Mouse (Mus musculus) ES-Bruce4 (cell line): Measurements from ENCODE around the gene Slc9a6. TPM values are rescaled to one million over a fixed set of nuclear protein-coding genes. Genes with fewer than 3 reads are reported as not detected.
A peak's percentile ranks its signal among the peaks of the same experiment; 100 is the strongest.

Experiments
- H3K27ac ChIP-seq: 2 replicates; pipeline ENCODE4 v1.5.1; 2012; ENCODE audit warnings: low read length, inconsistent platforms; ENCODE audit not compliant: insufficient read depth
- H3K27me3 ChIP-seq: 2 replicates; pipeline ENCODE4 v1.6.1; 2012; ENCODE audit warnings: mild to moderate bottlenecking, low read length, inconsistent platforms; ENCODE audit not compliant: control insufficient read depth, poor library complexity, insufficient read depth, severe bottlenecking
- H3K36me3 ChIP-seq: 2 replicates; pipeline ENCODE4 v1.6.1; 2012; ENCODE audit warnings: inconsistent platforms, mild to moderate bottlenecking, low read length, moderate library complexity; ENCODE audit not compliant: control insufficient read depth, poor library complexity, insufficient read depth, severe bottlenecking
- H3K4me1 ChIP-seq: one replicate; pipeline ENCODE4 v1.8.1; 2011; ENCODE audit warnings: low read length; ENCODE audit not compliant: control insufficient read depth, insufficient read depth
- H3K4me3 ChIP-seq: 2 replicates; pipeline ENCODE4 v1.5.1; 2011; ENCODE audit warnings: low read depth, mild to moderate bottlenecking, low read length
- H3K9ac ChIP-seq: 2 replicates; pipeline ENCODE4 v1.6.1; 2012; ENCODE audit warnings: low read depth, mild to moderate bottlenecking, inconsistent platforms; ENCODE audit not compliant: poor library complexity, severe bottlenecking
- H3K9me3 ChIP-seq: replicated peaks from 2 replicates; pipeline ENCODE4 v1.6.1; 2012; ENCODE audit warnings: mild to moderate bottlenecking, low read length, inconsistent platforms; ENCODE audit not compliant: control insufficient read depth, poor library complexity, insufficient read depth, severe bottlenecking
- CTCF ChIP-seq: IDR thresholded peaks from one replicate; pipeline ENCODE4 v1.8.1; 2011; ENCODE audit warnings: low read depth, low read length
- EP300 ChIP-seq: IDR thresholded peaks from 2 replicates; pipeline ENCODE4 v1.6.1; 2011; ENCODE audit warnings: low read depth, low read length; ENCODE audit not compliant: insufficient read depth
- POLR2A ChIP-seq: IDR thresholded peaks from one replicate; pipeline ENCODE4 v1.8.1; 2011; ENCODE audit warnings: low read length; ENCODE audit not compliant: insufficient read depth
- polyA plus RNA-seq: library from polyadenylated mRNA; stranded (reverse); fragments of >200 nt; gene quantifications from 2 replicates; pipeline ENCODE4 v1.2.4, GENCODE M21; 2011; ENCODE audit warnings: low read depth; ENCODE audit not compliant: missing spikeins, insufficient read depth, insufficient read length

Gene Slc9a6
- polyA plus RNA-seq = 9.9 and 10.0 TPM in 2 replicates

- Histone ChIP-seq H3K9ac (peak within 1 kb of the TSS; percentile 48), H3K27ac (no peak within 1 kb of the TSS), H3K36me3 (no peaks in the 10 kb centered on the region), H3K27me3 (no peaks in the 10 kb centered on the region), H3K4me3 (peak within 1 kb of the TSS; percentile 82), H3K9me3 (no peaks in the 10 kb centered on the region), H3K4me1 (no peaks in the 10 kb centered on the region)
- TF ChIP-seq POLR2A (no peak), EP300 (no peak), CTCF (no peak)
Observed at GRCm38 (mm10) chrX:56609623-56610317, at the start of gene Slc9a6. Slc9a6 (plus strand) TSS chrX:56609757.

DNA sequence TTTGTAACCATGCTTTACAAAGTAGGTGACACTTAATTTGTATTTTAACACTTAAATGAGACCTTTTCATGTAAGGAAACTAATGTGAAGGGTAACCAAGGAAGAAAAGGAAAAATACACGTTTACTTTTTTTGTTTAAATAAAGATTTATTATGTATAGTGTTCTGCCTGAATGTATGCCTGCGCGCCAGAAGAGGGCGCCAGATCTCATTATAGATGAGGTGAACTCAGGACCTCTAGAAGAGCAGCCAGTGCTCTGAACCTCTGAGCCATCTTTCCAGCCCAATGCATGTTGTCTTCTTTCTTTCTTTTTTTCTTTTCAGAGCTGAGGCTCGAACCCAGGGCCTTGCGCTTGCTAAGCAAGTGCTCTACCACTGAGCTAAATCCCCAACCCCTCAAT is 37.1 kb upstream of the Slc9a6 start:
- Histone ChIP-seq H3K36me3 (no peaks in the 10 kb centered on the region), H3K27me3 (no peaks in the 10 kb centered on the region), H3K27ac (no peak overlapping the region), H3K9ac (no peak overlapping the region), H3K9me3 (no peaks in the 10 kb centered on the region), H3K4me1 (no peaks in the 10 kb centered on the region), H3K4me3 (no peak overlapping the region)
- no peak for TF ChIP-seq POLR2A
- no peak for TF ChIP-seq EP300
- TF ChIP-seq CTCF = peak; percentile 41

DNA sequence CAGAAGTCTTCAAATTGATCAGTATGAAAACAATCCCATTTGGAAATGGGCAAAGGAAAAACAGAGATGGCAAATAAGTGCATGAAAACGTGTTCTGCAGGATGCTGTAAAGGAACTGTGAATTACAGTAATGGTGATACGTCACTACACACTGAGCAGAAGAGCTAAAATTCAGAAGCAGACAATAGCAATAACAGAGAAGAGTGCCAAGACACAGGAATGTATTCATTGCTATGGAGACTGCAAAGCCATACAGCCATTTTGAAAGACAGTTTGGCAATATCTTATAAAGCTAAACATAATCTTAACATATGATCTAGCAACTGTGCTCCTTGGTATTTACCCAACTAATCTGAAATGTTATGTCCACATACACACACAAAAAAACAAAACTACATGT is 31.4 kb upstream of the Slc9a6 start:
- Histone ChIP-seq H3K9ac (no peak overlapping the region), H3K4me1 (no peaks in the 10 kb centered on the region), H3K27ac (no peak overlapping the region), H3K9me3 (no peaks in the 10 kb centered on the region), H3K27me3 (no peaks in the 10 kb centered on the region), H3K4me3 (no peak overlapping the region), H3K36me3 (no peaks in the 10 kb centered on the region)
- TF ChIP-seq EP300 (no peak), POLR2A (no peak), CTCF (no peak)

GRCm38 (mm10) chrX:56597219-56597886 is 12.2 kb upstream of the Slc9a6 start:
- TF ChIP-seq EP300 = no peak
- TF ChIP-seq POLR2A = no peak
- TF ChIP-seq CTCF = no peak
- Histone ChIP-seq H3K4me1 (no peaks in the 10 kb centered on the region), H3K36me3 (no peaks in the 10 kb centered on the region), H3K4me3 (peak overlapping the region; percentile 99), H3K27me3 (no peaks in the 10 kb centered on the region), H3K9ac (peak overlapping the region; percentile 75), H3K9me3 (no peaks in the 10 kb centered on the region), H3K27ac (no peak overlapping the region)

- TF ChIP-seq POLR2A = no peak
- TF ChIP-seq CTCF = no peak
- TF ChIP-seq EP300 = no peak
- no peaks in the 10 kb centered on the region for H3K4me1 ChIP-seq
- no peak within 1 kb of the TSS for H3K27ac ChIP-seq
- H3K4me3 ChIP-seq = peak within 1 kb of the TSS; percentile 99
- peak within 1 kb of the TSS; percentile 75 for H3K9ac ChIP-seq
- H3K9me3 ChIP-seq = no peaks in the 10 kb centered on the region
- H3K27me3 ChIP-seq = no peaks in the 10 kb centered on the region
- no peaks in the 10 kb centered on the region for H3K36me3 ChIP-seq
Observed at GRCm38 (mm10) chrX:56597887-56598640, 11.5 kb upstream of the Slc9a6 start, which contains the start of gene Mmgt1. Mmgt1 (minus strand) TSS chrX:56598069.

- TF ChIP-seq CTCF = no peak
- TF ChIP-seq POLR2A = no peak
Observed at GRCm38 (mm10) chrX:56606536-56606935, 3.0 kb upstream of the Slc9a6 start.

More at GRCm38 (mm10) chrX:56606536-56606935, 3.0 kb upstream of the Slc9a6 start:
- H3K9me3 ChIP-seq = no peaks in the 10 kb centered on the region
- no peak overlapping the region for H3K4me3 ChIP-seq
- H3K36me3 ChIP-seq = no peaks in the 10 kb centered on the region
- no peak overlapping the region for H3K27ac ChIP-seq
- H3K27me3 ChIP-seq = no peaks in the 10 kb centered on the region
- no peak overlapping the region for H3K9ac ChIP-seq
- no peaks in the 10 kb centered on the region for H3K4me1 ChIP-seq
